ENCODE assay signal across 15 mouse cellular contexts in genomic region chr15:30451921-30452320, GRCm38 (mm10).
A peak's percentile ranks its signal among the peaks of the same experiment; 100 is the strongest.
DNase-seq lines count a peak whose midpoint lies in the region; ATAC-seq and TF ChIP-seq lines count a peak whose summit lies in the region.
"Had no signal": no experiment of that assay in that cellular context is flagged by ENCODE, and none has a peak within 500 bp of the region (broad histone marks: within the 10 kb centered on the region; RNA-seq: fewer than 3 reads in every experiment).

No protein-coding gene starts in this region.

- no peak for ATAC-seq in neural tube, embryonic 14.5 days (ENCODE audit: low read depth)
- ATAC-seq in forebrain, embryonic 15.5 days (replicated peaks) = no peak
- peak; percentile 89 for ATAC-seq in midbrain, embryonic 12.5 days (ENCODE audit: low FRiP score, low read depth)
- no peak for ATAC-seq in liver, postnatal 0 days
- ATAC-seq in heart, embryonic 11.5 days (replicated peaks; ENCODE audit: insufficient number of reproducible peaks, low FRiP score, low TSS enrichment) = no peak

- 27% methylated on average over 5 of the region's 5 CpGs for WGBS in neural tube, embryonic 14.5 days
- 30% methylated on average over 5 of the region's 5 CpGs for WGBS in forebrain, embryonic 15.5 days
- 28% methylated on average over 5 of the region's 5 CpGs for WGBS in midbrain, embryonic 12.5 days
- 69% methylated on average over 5 of the region's 5 CpGs for WGBS in liver, postnatal 0 days (ENCODE audit: insufficient replicate concordance)
- WGBS in heart, embryonic 11.5 days (ENCODE audit: insufficient replicate concordance) = 58% methylated on average over 5 of the region's 5 CpGs

- H3K36me3 ChIP-seq in neural tube, embryonic 14.5 days (ENCODE audit: control insufficient read depth, insufficient read depth, low read length) = no peaks in the 10 kb centered on the region
- no peaks in the 10 kb centered on the region for H3K36me3 ChIP-seq in forebrain, embryonic 15.5 days
- H3K36me3 ChIP-seq in midbrain, embryonic 12.5 days = no peaks in the 10 kb centered on the region
- no peaks in the 10 kb centered on the region for H3K36me3 ChIP-seq in liver, postnatal 0 days (replicated peaks; ENCODE audit: insufficient read depth, low read length)
- no peaks in the 10 kb centered on the region for H3K36me3 ChIP-seq in heart, embryonic 11.5 days (ENCODE audit: control insufficient read depth, insufficient read depth, low read length)
- H3K36me3 ChIP-seq: heart, embryonic 13.5 days; limb, embryonic 12.5 days; neural tube, embryonic 13.5 days had no signal

- no peak for TF ChIP-seq EP300 in liver, postnatal 0 days (IDR thresholded peaks at IDR 0.05; ENCODE audit: low read depth)

- H3K9ac ChIP-seq in neural tube, embryonic 14.5 days (replicated peaks; ENCODE audit: low read depth, low read length) = no peak overlapping the region
- H3K9ac ChIP-seq in forebrain, embryonic 15.5 days (replicated peaks) = no peak overlapping the region
- H3K9ac ChIP-seq in midbrain, embryonic 12.5 days (replicated peaks) = no peak overlapping the region
- H3K9ac ChIP-seq in liver, postnatal 0 days (replicated peaks) = no peak overlapping the region
- no peak overlapping the region for H3K9ac ChIP-seq in heart, embryonic 11.5 days (ENCODE audit: low read depth, low read length)
- H3K9ac ChIP-seq: heart, embryonic 13.5 days; limb, embryonic 12.5 days; neural tube, embryonic 13.5 days had no signal

- no peak overlapping the region for H3K4me3 ChIP-seq in neural tube, embryonic 14.5 days (ENCODE audit: low read depth, low read length)
- H3K4me3 ChIP-seq in forebrain, embryonic 15.5 days = no peak overlapping the region
- no peak overlapping the region for H3K4me3 ChIP-seq in midbrain, embryonic 12.5 days
- H3K4me3 ChIP-seq in liver, postnatal 0 days (ENCODE audit: low read depth, low read length) = no peak overlapping the region
- no peak overlapping the region for H3K4me3 ChIP-seq in heart, embryonic 11.5 days (ENCODE audit: low read depth, low read length)
- H3K4me3 ChIP-seq: heart, embryonic 13.5 days; limb, embryonic 12.5 days; megakaryocyte, embryonic 14.5 days; neural tube, embryonic 13.5 days had no signal

- H3K4me1 ChIP-seq in neural tube, embryonic 14.5 days (ENCODE audit: control insufficient read depth, insufficient read depth, low read length) = peaks cover 5% of the 10 kb centered on the region; the same call in 1 of the 2 replicates
- peaks cover 21% of the 10 kb centered on the region for H3K4me1 ChIP-seq in forebrain, embryonic 15.5 days
- H3K4me1 ChIP-seq in midbrain, embryonic 12.5 days = peaks cover 10% of the 10 kb centered on the region
- no peaks in the 10 kb centered on the region for H3K4me1 ChIP-seq in liver, postnatal 0 days (ENCODE audit: insufficient read depth)
- H3K4me1 ChIP-seq in heart, embryonic 11.5 days (ENCODE audit: control insufficient read depth, insufficient read depth, low read length) = no peaks in the 10 kb centered on the region
- H3K4me1 ChIP-seq: heart, embryonic 13.5 days; limb, embryonic 12.5 days; megakaryocyte, embryonic 14.5 days had no signal

- H3K27me3 ChIP-seq in neural tube, embryonic 14.5 days (ENCODE audit: control insufficient read depth, insufficient read depth, low read length) = no peaks in the 10 kb centered on the region
- H3K27me3 ChIP-seq in forebrain, embryonic 15.5 days = no peaks in the 10 kb centered on the region
- H3K27me3 ChIP-seq in midbrain, embryonic 12.5 days = peaks cover 36% of the 10 kb centered on the region
- no peaks in the 10 kb centered on the region for H3K27me3 ChIP-seq in liver, postnatal 0 days (ENCODE audit: insufficient read depth, low read length)
- no peaks in the 10 kb centered on the region for H3K27me3 ChIP-seq in heart, embryonic 11.5 days (ENCODE audit: control insufficient read depth, insufficient read depth, low read length)
- H3K27me3 ChIP-seq: heart, embryonic 13.5 days; limb, embryonic 12.5 days; megakaryocyte, embryonic 14.5 days; neural tube, embryonic 13.5 days had no signal

- H3K27ac ChIP-seq in neural tube, embryonic 14.5 days (ENCODE audit: low read depth, low read length) = 0 out of 2 replicates have a peak overlapping the region, but pooled peaks have one; percentile 18
- H3K27ac ChIP-seq in forebrain, embryonic 15.5 days (replicated peaks) = 0 out of 2 replicates have a peak overlapping the region, but pooled peaks have one; percentile 21
- no peak overlapping the region for H3K27ac ChIP-seq in midbrain, embryonic 12.5 days (replicated peaks)
- no peak overlapping the region for H3K27ac ChIP-seq in liver, postnatal 0 days (ENCODE audit: low read depth)
- H3K27ac ChIP-seq in heart, embryonic 11.5 days (ENCODE audit: low read depth, low read length) = no peak overlapping the region
- H3K27ac ChIP-seq: heart, embryonic 13.5 days; kidney, postnatal 0 days; limb, embryonic 12.5 days; neural tube, embryonic 13.5 days had no signal

- H3K4me2 ChIP-seq in neural tube, embryonic 14.5 days (ENCODE audit: low read depth, low read length) = no peak overlapping the region
- H3K4me2 ChIP-seq in forebrain, embryonic 15.5 days (replicated peaks) = no peak overlapping the region
- H3K4me2 ChIP-seq in midbrain, embryonic 12.5 days (replicated peaks) = 0 out of 2 replicates have a peak overlapping the region, but pooled peaks have one; percentile 5
- no peak overlapping the region for H3K4me2 ChIP-seq in liver, postnatal 0 days (ENCODE audit: low read depth, low read length)
- H3K4me2 ChIP-seq in heart, embryonic 11.5 days = no peak overlapping the region
- H3K4me2 ChIP-seq: heart, embryonic 13.5 days; limb, embryonic 12.5 days; neural tube, embryonic 13.5 days had no signal

- no peak for DNase-seq in neural tube, embryonic 10.5 days (ENCODE audit: extremely low spot score, low spot score)
- DNase-seq in lung, postnatal 36 days = no peak
- DNase-seq in liver, postnatal 0 days = no peak
- DNase-seq: gastrocnemius, postnatal 10 days; lung, adult 18-20 months; thymus, postnatal 4 days had no signal

- no peak for TF ChIP-seq CTCF in liver, postnatal 0 days (IDR thresholded peaks at IDR 0.05; ENCODE audit: low read depth)

- no peaks in the 10 kb centered on the region for H3K9me3 ChIP-seq in neural tube, embryonic 14.5 days (ENCODE audit: control insufficient read depth, low read length)
- H3K9me3 ChIP-seq in forebrain, embryonic 15.5 days = no peaks in the 10 kb centered on the region
- no peaks in the 10 kb centered on the region for H3K9me3 ChIP-seq in midbrain, embryonic 12.5 days
- no peaks in the 10 kb centered on the region for H3K9me3 ChIP-seq in liver, postnatal 0 days (ENCODE audit: low read length)
- H3K9me3 ChIP-seq in heart, embryonic 11.5 days (replicated peaks; ENCODE audit: control insufficient read depth, low read length) = no peaks in the 10 kb centered on the region
- H3K9me3 ChIP-seq: heart, embryonic 13.5 days; limb, embryonic 12.5 days; neural tube, embryonic 13.5 days had no signal

Comparison
In these comparisons a context has a peak if more than half of its experiments do, and no peak if none do; other contexts are left out.
1. H3K27ac ChIP-seq: peak in neural tube, embryonic 14.5 days (single experiment) and forebrain, embryonic 15.5 days (single experiment); none in midbrain, embryonic 12.5 days (single experiment), liver, postnatal 0 days (single experiment) and heart, embryonic 11.5 days (single experiment).